Mouse (Mus musculus): ENCODE results near the gene Dcst2. TPM values are rescaled to one million over a fixed set of nuclear protein-coding genes. Genes with fewer than 3 reads are reported as not detected.

The Dcst2 gene
- total RNA-seq, 2 experiments from 2014 or later = not detected

GRCm38 (mm10) chr3:89330346-89330745 lies 31.4 kb upstream of the Dcst2 start:
- intact Hi-C loops (cut with DNase I) = no loop called here

GRCm38 (mm10) chr3:89330948-89331347 lies 30.8 kb upstream of the Dcst2 start:
- no peak for DNase-seq
- intact Hi-C loops (cut with DNase I) = no loop called here

More at GRCm38 (mm10) chr3:89330346-89330745, 31.4 kb upstream of the Dcst2 start:
- DNase-seq = no peak

DNA sequence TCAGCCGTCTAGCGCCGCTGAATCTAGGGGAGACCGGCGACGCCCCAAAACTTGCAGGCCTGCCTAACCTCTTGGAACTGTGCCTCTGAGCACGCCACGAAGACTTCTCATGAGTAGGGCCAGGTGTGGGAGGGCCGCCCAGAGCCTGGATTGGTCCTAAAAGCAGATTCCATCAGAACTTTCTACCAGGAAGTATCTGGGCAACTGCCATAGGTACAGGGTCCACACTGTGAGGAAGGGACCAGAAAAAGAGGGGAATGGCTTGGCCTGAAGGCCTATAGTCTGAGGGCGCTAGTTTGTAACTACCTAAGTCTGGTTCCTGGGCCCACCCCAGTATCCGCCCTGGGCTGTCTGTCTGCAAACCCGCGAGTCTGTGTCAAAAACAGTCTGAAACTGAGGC lies 30.2 kb upstream of the Dcst2 start:
- no peak for DNase-seq
- intact Hi-C loops (cut with DNase I) = no loop called here

DNA sequence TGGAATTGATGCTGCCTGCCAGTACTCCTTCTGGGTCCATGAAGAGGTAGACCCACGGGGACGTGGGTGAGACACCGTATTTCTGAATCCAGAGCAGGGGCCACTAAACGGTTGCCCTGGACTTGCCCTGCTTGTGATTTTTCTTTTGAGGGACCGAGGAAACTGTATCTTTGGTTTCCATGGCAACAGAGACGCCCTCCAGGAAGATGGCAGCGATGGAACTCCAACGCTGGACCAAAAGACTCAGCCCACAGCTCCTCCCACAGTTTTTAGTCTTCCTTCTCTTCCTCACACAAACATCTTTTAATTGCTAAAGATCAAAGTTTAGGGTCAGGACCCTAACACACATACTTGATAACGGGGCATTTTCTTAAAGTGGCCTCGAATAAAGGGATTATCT lies 29.8 kb upstream of the Dcst2 start:
- intact Hi-C loops (cut with DNase I) = no loop called here
- DNase-seq = no peak

- intact Hi-C loops (cut with DNase I) = no loop called here
- no peak for DNase-seq
These were observed 29.3 kb upstream of the Dcst2 start for GRCm38 (mm10) chr3:89332476-89332875.

- DNase-seq = no peak
- intact Hi-C loops (cut with DNase I) = no loop called here
These were observed 28.7 kb upstream of the Dcst2 start for GRCm38 (mm10) chr3:89333053-89333452.

- no peak for DNase-seq
- intact Hi-C loops (cut with DNase I) = no loop called here
These were observed 25.2 kb upstream of the Dcst2 start for GRCm38 (mm10) chr3:89336529-89336928.

- intact Hi-C loops (cut with DNase I) = no loop called here
- DNase-seq = no peak
These were observed 24.6 kb upstream of the Dcst2 start for GRCm38 (mm10) chr3:89337062-89337720.

- intact Hi-C loops (cut with DNase I) = no loop called here
- no peak for DNase-seq
These were observed 23.8 kb upstream of the Dcst2 start, which contains the start of gene Efna4 for GRCm38 (mm10) chr3:89337721-89338578. Gene Efna4, minus strand, starts transcription at chr3:89338028.

DNA sequence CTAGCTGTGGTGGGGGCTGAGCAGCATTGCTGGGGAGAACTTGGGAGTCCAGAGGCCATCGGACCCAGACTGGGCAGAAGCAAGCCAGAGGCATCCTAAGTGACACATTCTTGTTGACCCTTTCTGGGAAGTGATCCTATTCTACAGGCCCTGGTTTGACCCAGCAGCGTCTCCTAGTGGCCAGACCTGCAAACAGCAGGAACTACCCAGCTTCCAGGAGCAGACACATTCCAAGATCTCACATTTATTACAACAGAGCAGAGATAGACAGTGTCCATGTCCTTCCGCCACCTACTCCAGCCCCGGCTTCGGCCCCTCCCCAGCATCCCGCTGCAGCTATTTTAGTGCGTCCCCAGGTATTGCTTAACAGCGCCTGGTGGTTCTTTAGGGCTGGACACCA lies 22.4 kb upstream of the Dcst2 start:
- DNase-seq = peak; percentile 51 to 66
- intact Hi-C loops (cut with DNase I) = no loop called here

GRCm38 (mm10) chr3:89340465-89340864 lies 21.3 kb upstream of the Dcst2 start:
- intact Hi-C loops (cut with DNase I) = loop anchor here (2.0 to 10.0 kb wide), 3 partner anchors 14 to 344 kb away; no protein-coding TSS in a partner anchor
- DNase-seq = peak in 1 of 2 experiments; percentile 67

DNA sequence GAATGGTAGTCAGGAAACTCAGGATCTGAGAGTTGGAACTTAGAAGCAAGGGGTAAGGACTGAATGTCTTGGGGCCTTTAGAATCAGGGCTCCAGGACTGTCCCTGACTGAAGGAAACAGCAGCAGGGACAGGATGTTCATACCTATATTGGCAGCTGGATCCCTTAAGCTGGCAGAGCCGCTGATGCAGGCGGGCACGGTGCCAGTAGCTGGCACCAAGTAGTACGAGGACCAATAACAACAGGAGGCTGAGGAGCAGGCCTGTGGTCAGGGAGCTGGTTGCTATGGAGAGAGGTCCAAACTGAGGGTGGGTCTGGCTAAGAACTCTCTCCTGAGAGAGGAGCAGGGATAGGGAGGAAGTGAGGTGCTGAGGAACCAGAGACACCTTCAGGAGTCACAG lies 20.0 kb upstream of the Dcst2 start:
- no peak for DNase-seq
- intact Hi-C loops (cut with DNase I) = loop anchor here (2.0 to 10.0 kb wide), 3 partner anchors 13 to 343 kb away; no protein-coding TSS in a partner anchor

- DNase-seq = no peak
- intact Hi-C loops (cut with DNase I) = loop anchor here (10.0 kb wide), 1 partner anchor 342 kb away; no protein-coding TSS in a partner anchor
These were observed 18.5 kb upstream of the Dcst2 start for GRCm38 (mm10) chr3:89343279-89343678.

GRCm38 (mm10) chr3:89346815-89347540 lies 14.8 kb upstream of the Dcst2 start:
- no peak for DNase-seq
- intact Hi-C loops (cut with DNase I) = loop anchor here (10.0 kb wide), 1 partner anchor 338 kb away; no protein-coding TSS in a partner anchor

GRCm38 (mm10) chr3:89347916-89348315 lies 13.9 kb upstream of the Dcst2 start:
- intact Hi-C loops (cut with DNase I) = loop anchor here (10.0 kb wide), 1 partner anchor 337 kb away; no protein-coding TSS in a partner anchor
- DNase-seq = no peak

- intact Hi-C loops (cut with DNase I) = loop anchor here (10.0 kb wide), 1 partner anchor 336 kb away; no protein-coding TSS in a partner anchor
- DNase-seq = peak; percentile 52 to 63
These were observed 12.6 kb upstream of the Dcst2 start for GRCm38 (mm10) chr3:89348911-89349868.

- intact Hi-C loops (cut with DNase I) = loop anchor here (10.0 kb wide), 1 partner anchor 335 kb away; no protein-coding TSS in a partner anchor
- peak; percentile 87 to 92 for DNase-seq
These were observed 11.8 kb upstream of the Dcst2 start, which contains the start of gene Adam15 for GRCm38 (mm10) chr3:89349869-89350501. Gene Adam15, minus strand, starts transcription at chr3:89349996.

- intact Hi-C loops (cut with DNase I) = no loop called here
- DNase-seq = no peak
These were observed 10.5 kb upstream of the Dcst2 start for GRCm38 (mm10) chr3:89351271-89351670.

Measured in gastrocnemius, postnatal 36 days (tissue).